Mouse (Mus musculus) erythroblast, embryonic 14.5 days (primary cell): ENCODE data around the gene Me3.

ENCODE experiments used
- GATA1 ChIP-seq: IDR thresholded peaks from 2 replicates; pipeline ENCODE4 v1.6.1; 2012; ENCODE audit warnings: low read length, inconsistent platforms, mixed read lengths
- TAL1 ChIP-seq: IDR thresholded peaks from 3 replicates; pipeline ENCODE4 v1.6.1; 2012; ENCODE audit warnings: low read length, inconsistent platforms, mixed read lengths

- no peak for TF ChIP-seq GATA1
- no peak for TF ChIP-seq TAL1
Observed at GRCm38 (mm10) chr7:89839721-89840120, 207.5 kb downstream of the Me3 start.
